Mouse (Mus musculus) stomach, embryonic 15.5 days (tissue): ENCODE data around the gene Mdfi. TPM values are rescaled to one million over a fixed set of nuclear protein-coding genes. Genes with fewer than 3 reads are reported as not detected.
A peak's percentile ranks its signal among the peaks of the same experiment; 100 is the strongest.
"Not testable (repeated sequence)": the region's sequence is repeated elsewhere in the genome, so short reads cannot be mapped to it uniquely, and the experiment has no call there.

Experiments
- ATAC-seq: fragments of 200-750 bp; cut with Nextera tagmentation; 2 replicates; pipeline ENCODE4 v1.8.0; 2017; ENCODE audit warnings: low read depth, moderate number of reproducible peaks, moderate TSS enrichment; ENCODE audit not compliant: insufficient read depth, low FRiP score
- H3K27ac ChIP-seq: fragments of 300-500 bp; sonication (generic); 2 replicates; pipeline ENCODE4 v1.5.1; 2015; ENCODE audit warnings: mild to moderate bottlenecking, inconsistent platforms
- H3K27me3 ChIP-seq: fragments of 300-500 bp; sonication (generic); replicated peaks from 2 replicates; pipeline ENCODE4 v1.6.1; 2015; ENCODE audit warnings: inconsistent platforms
- H3K36me3 ChIP-seq: fragments of 300-500 bp; sonication (generic); 2 replicates; pipeline ENCODE4 v1.6.1; 2015; ENCODE audit warnings: inconsistent platforms
- H3K4me1 ChIP-seq: fragments of 300-500 bp; sonication (generic); 2 replicates; pipeline ENCODE4 v1.6.1; 2015; ENCODE audit warnings: inconsistent platforms
- H3K4me2 ChIP-seq: fragments of 300-500 bp; sonication (generic); 2 replicates; pipeline ENCODE4 v1.6.1; 2015; ENCODE audit warnings: mild to moderate bottlenecking, inconsistent platforms
- H3K4me3 ChIP-seq: fragments of 300-500 bp; sonication (generic); replicated peaks from 2 replicates; pipeline ENCODE4 v1.5.1; 2015; ENCODE audit warnings: inconsistent platforms
- H3K9ac ChIP-seq: fragments of 300-500 bp; sonication (generic); 2 replicates; pipeline ENCODE4 v1.6.1; 2015; ENCODE audit warnings: inconsistent platforms
- H3K9me3 ChIP-seq: fragments of 300-500 bp; sonication (generic); 2 replicates; pipeline ENCODE4 v1.6.1; 2016; ENCODE audit warnings: inconsistent platforms
- WGBS: fragments of 180-500 bp; shearing (Covaris S2); methylation state at CpG from one replicate; pipeline ENCODE4 v1.1.7; 2015; 5-methylcytosine and 5-hydroxymethylcytosine counted together
- polyA plus RNA-seq: library from polyadenylated mRNA; unstranded; fragments of >200 nt; fragmentation: Nextera tagmentation; extraction: Ambion mirVana; gene quantifications from 2 replicates; pipeline ENCODE4 v1.2.1, GENCODE M21; 2015

Gene Mdfi
- polyA plus RNA-seq, 1 experiment from 2014 or later, result 11.2 TPM

DNA sequence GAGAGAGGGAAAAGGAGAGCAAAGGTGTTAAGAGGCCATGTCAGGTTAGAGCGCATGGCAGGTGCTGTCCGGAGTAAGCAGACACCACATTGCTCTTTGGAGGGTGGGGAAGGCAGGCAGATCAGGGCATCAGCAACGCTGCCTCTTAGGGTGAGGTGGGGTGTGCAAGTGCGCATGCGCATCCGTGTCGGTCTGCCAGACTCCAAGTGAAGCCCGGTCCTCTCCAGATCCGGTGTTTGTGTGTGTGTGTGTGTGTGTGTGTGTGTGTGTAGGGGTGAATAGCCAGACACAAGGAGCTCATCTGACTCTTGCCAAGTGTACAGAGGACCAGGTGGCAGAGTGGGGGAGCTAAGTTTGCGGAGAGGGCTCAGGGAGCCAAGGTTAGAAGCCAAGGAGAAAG lies 31.5 kb upstream of the Mdfi start:
- Histone ChIP-seq H3K4me2 (no peak overlapping the region), H3K9ac (no peak overlapping the region), H3K27ac (no peak overlapping the region), H3K4me3 (no peak overlapping the region), H3K36me3 (peaks cover 21% of the 10 kb centered on the region; the same call in 1 of the 2 replicates), H3K9me3 (no peaks in the 10 kb centered on the region), H3K27me3 (no peaks in the 10 kb centered on the region), H3K4me1 (peaks cover 14% of the 10 kb centered on the region)
- no peak for ATAC-seq
- 67% methylated on average over 10 of the region's 10 CpGs for WGBS

DNA sequence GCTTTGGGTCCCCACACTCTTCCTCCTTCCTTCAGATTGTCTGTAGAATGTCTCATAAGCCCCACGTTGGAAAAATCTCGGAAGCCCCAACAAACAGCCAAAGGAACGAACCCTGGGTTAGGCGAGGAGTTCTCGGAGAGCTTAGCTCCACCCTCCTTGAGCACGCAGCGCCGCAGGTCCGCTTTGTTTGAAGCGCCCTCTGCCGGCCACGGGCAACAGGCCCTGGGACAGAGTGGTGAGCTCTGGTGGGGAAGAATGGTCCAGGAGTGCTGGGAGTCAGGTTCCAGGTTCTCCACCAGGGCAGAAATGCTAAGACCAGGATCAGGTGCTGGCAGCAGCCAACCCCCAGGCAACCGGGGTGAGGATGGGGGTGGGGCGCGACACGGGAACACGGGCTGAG lies 30.0 kb upstream of the Mdfi start:
- Histone ChIP-seq H3K27me3 (no peaks in the 10 kb centered on the region), H3K9ac (no peak overlapping the region), H3K9me3 (no peaks in the 10 kb centered on the region), H3K36me3 (peaks cover 8% of the 10 kb centered on the region; the same call in 1 of the 2 replicates), H3K4me3 (no peak overlapping the region), H3K27ac (no peak overlapping the region), H3K4me1 (peaks cover 14% of the 10 kb centered on the region), H3K4me2 (peak overlapping the region; percentile 44)
- 3% methylated on average over 17 of the region's 17 CpGs for WGBS
- peak; percentile 76 for ATAC-seq

DNA sequence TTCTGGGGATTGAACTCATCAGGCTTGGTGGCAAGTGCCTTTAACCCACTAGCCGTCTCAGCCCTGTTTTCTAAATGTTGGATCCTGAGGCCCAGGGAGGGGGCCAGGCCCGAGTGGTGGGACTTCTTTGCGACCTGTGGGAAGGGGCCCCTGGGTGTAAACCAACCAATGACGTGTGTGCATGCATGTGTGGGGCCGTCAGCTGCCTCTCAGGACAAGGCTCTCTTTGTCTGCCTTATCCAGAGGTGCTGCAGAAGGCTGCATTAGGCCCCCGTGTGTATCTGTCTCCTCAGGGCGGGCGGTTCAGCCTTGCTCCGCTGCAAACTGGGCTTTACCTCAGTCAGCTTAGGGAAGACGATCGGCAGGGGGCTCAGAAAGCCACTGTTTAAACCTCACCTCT lies 28.9 kb upstream of the Mdfi start:
- Histone ChIP-seq H3K4me3 (no peak overlapping the region), H3K9ac (no peak overlapping the region)
- WGBS, result 22% methylated on average over 11 of the region's 11 CpGs

DNA sequence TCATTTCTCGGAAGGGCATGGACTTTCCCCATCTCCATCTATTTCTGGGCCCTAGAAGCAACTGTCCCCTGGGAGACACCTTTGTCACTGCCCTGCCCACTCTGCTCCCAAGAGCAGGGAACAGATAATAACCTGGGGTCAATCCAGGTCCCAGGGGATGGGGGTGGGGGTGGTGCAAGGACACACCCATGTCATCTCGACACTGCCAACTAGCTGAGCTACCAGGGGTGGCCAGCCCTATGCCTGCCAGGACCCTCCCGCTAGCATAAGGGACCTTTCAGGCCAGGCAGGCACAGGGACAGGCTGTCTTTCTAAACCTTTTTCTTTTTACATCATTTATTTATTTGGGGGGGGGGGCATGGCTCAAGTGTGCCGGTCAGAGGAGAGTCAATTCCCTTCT lies 28.5 kb upstream of the Mdfi start:
- H3K9me3 ChIP-seq, result no peaks in the 10 kb centered on the region
- H3K9ac ChIP-seq, result no peak overlapping the region
- no peak overlapping the region for H3K4me2 ChIP-seq
- peaks cover under 1% of the 10 kb centered on the region; the same call in 1 of the 2 replicates for H3K36me3 ChIP-seq
- 49% methylated on average over 4 of the region's 4 CpGs for WGBS
- H3K27ac ChIP-seq, result no peak overlapping the region
- H3K4me1 ChIP-seq, result peaks cover 14% of the 10 kb centered on the region
- no peaks in the 10 kb centered on the region for H3K27me3 ChIP-seq
- no peak overlapping the region for H3K4me3 ChIP-seq
- no peak for ATAC-seq

More for the DNA sequence above, 28.9 kb upstream of the Mdfi start:
- H3K36me3 ChIP-seq, result peaks cover 4% of the 10 kb centered on the region; the same call in 1 of the 2 replicates
- H3K27ac ChIP-seq, result no peak overlapping the region
- no peaks in the 10 kb centered on the region for H3K27me3 ChIP-seq
- no peak overlapping the region for H3K4me2 ChIP-seq
- peaks cover 14% of the 10 kb centered on the region for H3K4me1 ChIP-seq
- ATAC-seq, result peak; percentile 8; the same call in 1 of the 2 replicates
- no peaks in the 10 kb centered on the region for H3K9me3 ChIP-seq

DNA sequence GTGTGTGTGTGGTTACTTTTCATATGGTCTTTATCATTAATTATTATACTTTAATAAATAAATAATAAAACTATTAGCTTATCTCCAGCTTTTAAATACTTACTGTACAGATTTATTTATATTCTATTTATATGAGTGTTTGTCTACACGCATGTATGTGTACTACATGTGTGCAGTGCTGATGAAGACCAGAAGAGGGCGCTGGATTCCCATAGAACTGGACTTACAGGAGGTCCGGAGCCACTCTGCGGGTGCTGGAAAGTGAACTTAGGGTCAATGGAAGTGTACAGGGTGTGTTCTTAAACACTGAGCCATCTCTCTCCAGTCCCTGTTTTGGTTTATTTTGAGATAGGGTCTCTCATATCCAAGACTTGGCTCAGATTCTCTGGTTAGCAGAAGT lies 21.1 kb upstream of the Mdfi start:
- ATAC-seq, result no peak
- Histone ChIP-seq H3K9ac (no peak overlapping the region), H3K36me3 (no peaks in the 10 kb centered on the region), H3K27me3 (no peaks in the 10 kb centered on the region), H3K4me2 (no peak overlapping the region), H3K4me3 (no peak overlapping the region), H3K4me1 (peaks cover 13% of the 10 kb centered on the region), H3K27ac (no peak overlapping the region), H3K9me3 (no peaks in the 10 kb centered on the region)
- WGBS, result 84% methylated on average over 4 of the region's 4 CpGs

DNA sequence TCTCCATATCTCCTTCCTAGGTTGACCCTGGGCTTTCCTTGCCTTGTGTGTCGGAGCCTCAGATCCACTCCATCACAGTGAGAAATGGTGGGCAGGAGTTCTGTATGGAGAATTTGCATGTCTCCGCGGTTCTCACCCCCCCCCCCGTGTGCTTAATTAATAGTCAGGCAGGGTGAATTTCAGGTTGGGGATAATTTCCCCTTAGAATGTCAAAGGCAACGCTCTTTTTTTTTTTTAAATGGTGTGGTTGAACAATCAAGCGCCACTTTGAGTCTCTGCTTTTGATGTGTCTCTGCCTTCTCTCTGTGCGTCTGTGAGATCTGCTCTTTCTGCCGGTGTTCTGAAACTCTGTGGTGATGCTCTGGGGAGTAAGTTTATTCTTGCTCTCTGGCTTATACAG lies 20.4 kb upstream of the Mdfi start:
- Histone ChIP-seq H3K4me1 (peaks cover 13% of the 10 kb centered on the region), H3K36me3 (no peaks in the 10 kb centered on the region), H3K9ac (no peak overlapping the region), H3K4me3 (no peak overlapping the region), H3K27ac (no peak overlapping the region), H3K9me3 (no peaks in the 10 kb centered on the region), H3K4me2 (no peak overlapping the region), H3K27me3 (no peaks in the 10 kb centered on the region)
- ATAC-seq, result no peak
- WGBS, result 88% methylated on average over 8 of the region's 8 CpGs

DNA sequence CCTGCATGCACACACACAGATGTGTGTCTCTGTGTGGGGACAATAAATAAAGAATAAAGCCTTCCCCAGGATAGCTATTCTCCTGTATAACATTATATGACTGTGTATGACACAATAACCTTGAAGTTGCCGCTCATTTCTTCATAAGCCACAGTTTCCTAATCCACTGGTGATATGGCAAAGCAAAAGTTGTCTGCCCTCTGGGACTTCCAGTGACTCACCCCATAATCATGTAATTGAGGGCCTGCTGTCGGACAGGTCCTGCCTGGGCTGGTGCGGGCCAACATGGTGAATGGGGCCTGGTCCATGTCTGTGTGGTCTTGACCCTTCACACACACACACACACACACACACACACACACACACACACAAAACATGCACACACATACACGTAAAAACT lies 19.3 kb upstream of the Mdfi start:
- no peak overlapping the region for H3K27ac ChIP-seq
- H3K27me3 ChIP-seq, result no peaks in the 10 kb centered on the region
- H3K9me3 ChIP-seq, result no peaks in the 10 kb centered on the region
- H3K4me2 ChIP-seq, result no peak overlapping the region
- 88% methylated on average over 4 of the region's 4 CpGs for WGBS
- no peak overlapping the region for H3K4me3 ChIP-seq
- H3K9ac ChIP-seq, result no peak overlapping the region
- peaks cover 13% of the 10 kb centered on the region for H3K4me1 ChIP-seq
- no peaks in the 10 kb centered on the region for H3K36me3 ChIP-seq
- ATAC-seq, result no peak

DNA sequence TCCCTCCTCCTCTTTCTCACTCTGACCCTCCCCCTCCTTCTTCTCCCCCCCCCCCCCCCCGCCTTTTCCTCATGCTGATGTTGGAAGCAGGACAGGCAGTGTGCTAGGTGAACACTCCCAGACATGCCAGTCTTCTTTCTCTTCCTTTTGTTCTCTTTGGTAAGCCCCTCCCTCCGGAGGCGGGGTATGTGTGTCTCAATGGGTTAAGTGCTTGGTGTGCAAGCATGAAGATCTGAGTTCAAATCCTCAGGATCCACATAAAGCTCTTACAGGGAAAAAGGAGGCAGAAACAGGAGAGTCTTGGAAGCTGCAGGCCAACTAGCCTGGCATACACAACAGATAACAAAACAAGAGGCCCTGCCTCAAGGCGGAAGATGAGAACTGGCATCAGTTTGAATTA lies 18.8 kb upstream of the Mdfi start:
- Histone ChIP-seq H3K27me3 (no peaks in the 10 kb centered on the region), H3K4me1 (peaks cover 13% of the 10 kb centered on the region), H3K9me3 (no peaks in the 10 kb centered on the region), H3K4me2 (no peak overlapping the region), H3K4me3 (no peak overlapping the region), H3K9ac (no peak overlapping the region), H3K27ac (no peak overlapping the region), H3K36me3 (no peaks in the 10 kb centered on the region)
- 86% methylated on average over 3 of the region's 4 CpGs for WGBS
- no peak for ATAC-seq

DNA sequence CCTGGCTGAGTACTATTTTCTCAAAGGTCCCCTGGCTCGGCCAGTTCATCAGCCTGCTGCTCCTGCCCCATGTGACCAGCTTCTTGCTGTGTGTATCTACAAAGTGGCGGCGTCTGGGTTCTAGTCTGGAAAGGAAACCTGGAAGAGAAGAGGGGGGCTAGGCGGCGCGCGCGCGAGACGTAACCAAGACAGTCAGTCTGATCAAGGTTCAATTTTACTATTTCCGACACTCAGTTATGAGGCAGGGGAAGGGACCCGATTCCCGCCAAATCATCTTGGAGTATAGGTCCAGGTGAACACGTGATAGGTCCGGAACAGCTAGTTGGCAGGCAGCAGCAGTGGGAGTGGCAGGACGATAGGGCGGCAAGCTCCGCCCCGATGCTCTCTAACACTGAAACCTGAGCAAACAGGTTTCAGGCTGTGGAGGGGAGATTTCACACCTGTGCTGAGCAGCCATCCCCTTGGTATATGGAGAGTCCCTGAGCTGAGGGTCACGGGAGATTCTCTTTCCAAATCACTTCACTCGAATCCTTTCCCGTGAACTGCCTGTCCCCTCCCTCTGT lies 17.4 kb upstream of the Mdfi start:
- H3K36me3 ChIP-seq, H3K27me3 ChIP-seq, H3K9me3 ChIP-seq, H3K9ac ChIP-seq: not testable (repeated sequence)
- H3K4me1 ChIP-seq, result peaks cover 13% of the 10 kb centered on the region
- peak; percentile 77 for ATAC-seq
- H3K4me2 ChIP-seq, result peak overlapping the region; percentile 55
- peak overlapping the region; percentile 33 for H3K27ac ChIP-seq
- H3K4me3 ChIP-seq, result peak overlapping the region; percentile 27
- 7% methylated on average over 22 of the region's 22 CpGs for WGBS

DNA sequence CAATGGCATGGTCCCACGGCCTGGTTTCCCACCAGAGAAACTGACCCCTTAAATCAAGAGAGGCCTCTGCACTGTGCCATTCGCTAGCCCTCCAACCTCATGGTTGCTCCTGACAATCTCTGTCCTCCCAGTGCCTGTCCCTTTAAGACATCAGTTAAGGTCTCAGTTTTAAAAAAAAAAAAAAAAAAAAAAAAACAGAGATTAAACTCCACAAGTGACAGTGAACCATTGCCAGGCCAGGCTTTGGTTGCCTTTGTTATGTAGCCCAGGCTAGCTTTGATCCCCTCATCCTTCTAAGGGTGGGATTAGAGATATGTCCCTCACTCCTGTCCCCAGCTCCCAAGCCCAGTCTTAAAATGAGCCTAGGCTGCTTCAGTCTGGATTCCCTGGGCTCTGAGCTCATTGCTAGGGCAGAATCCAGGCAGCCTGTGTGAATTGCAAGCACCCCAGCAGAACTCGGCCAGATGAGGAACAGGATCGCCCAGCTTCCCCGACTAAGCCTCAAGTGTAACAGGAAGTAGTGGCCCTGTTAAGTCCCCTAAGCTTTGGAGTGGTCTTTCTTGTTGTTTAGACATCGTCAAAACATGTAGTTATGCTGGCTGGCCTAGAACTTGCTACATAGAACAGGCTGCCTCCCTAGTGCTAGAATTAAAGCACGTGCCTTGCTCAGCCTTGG lies 16.3 kb upstream of the Mdfi start:
- 68% methylated on average over 7 of the region's 7 CpGs for WGBS
- Histone ChIP-seq H3K27me3 (no peaks in the 10 kb centered on the region), H3K27ac (no peak overlapping the region), H3K4me2 (no peak overlapping the region), H3K9ac (no peak overlapping the region), H3K4me1 (peaks cover 13% of the 10 kb centered on the region), H3K9me3 (no peaks in the 10 kb centered on the region), H3K4me3 (no peak overlapping the region), H3K36me3 (no peaks in the 10 kb centered on the region)
- no peak for ATAC-seq

DNA sequence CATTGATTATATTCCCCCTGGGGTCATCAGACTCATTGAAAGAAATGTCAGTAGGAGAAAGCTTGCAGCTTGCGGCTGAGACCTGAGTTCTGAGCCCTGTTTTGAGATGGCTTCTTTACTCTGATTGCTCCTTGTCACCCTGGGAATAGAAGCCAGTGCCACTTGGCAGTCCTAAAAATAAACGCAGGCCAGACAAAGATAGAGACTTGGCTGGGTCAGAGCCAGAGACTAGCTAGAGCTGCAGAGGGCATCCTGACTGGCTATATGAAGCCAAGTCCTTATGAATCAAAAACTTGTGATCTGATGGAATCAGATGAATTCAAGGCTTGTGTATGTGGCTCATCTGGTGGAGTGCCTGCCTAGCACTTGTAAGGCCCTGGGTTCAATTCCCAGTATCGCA lies 15.5 kb upstream of the Mdfi start:
- Histone ChIP-seq H3K9ac (no peak overlapping the region), H3K27ac (no peak overlapping the region), H3K4me1 (peaks cover 13% of the 10 kb centered on the region), H3K27me3 (no peaks in the 10 kb centered on the region), H3K4me3 (no peak overlapping the region), H3K9me3 (no peaks in the 10 kb centered on the region), H3K36me3 (no peaks in the 10 kb centered on the region), H3K4me2 (no peak overlapping the region)
- ATAC-seq, result no peak
- 76% methylated on average over 3 of the region's 3 CpGs for WGBS

DNA sequence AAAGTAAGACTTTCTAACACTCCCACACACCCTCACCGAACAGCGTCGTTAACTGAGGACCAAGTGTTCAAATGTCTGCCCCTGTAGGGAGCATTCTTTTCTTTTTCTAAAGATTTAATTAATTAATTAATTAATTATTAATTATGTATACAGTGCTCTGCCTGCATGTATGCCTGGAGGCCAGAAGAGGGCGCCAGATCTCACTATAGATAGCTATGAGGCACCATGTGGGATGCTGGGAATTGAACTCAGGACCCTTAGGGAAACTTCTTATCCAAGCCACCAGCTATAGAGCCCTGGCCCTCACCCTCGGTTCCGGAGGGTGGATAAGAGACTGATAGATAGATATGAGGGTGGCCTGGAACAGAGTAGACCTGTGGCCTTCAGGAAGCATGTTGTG lies 13.5 kb upstream of the Mdfi start:
- Histone ChIP-seq H3K4me1 (peaks cover 13% of the 10 kb centered on the region), H3K4me2 (no peak overlapping the region), H3K9ac (no peak overlapping the region), H3K27me3 (no peaks in the 10 kb centered on the region), H3K4me3 (no peak overlapping the region), H3K27ac (no peak overlapping the region), H3K9me3 (no peaks in the 10 kb centered on the region), H3K36me3 (no peaks in the 10 kb centered on the region)
- ATAC-seq, result no peak
- 83% methylated on average over 6 of the region's 6 CpGs for WGBS
